Mouse (Mus musculus) C2C12 (cell line): ENCODE measurements around the gene Stip1.
A peak's percentile ranks its signal among the peaks of the same experiment; 100 is the strongest.

ENCODE experiments used
- CEBPB ChIP-seq: IDR thresholded peaks from one replicate; pipeline ENCODE4 v1.6.1; 2011; ENCODE audit warnings: low read depth, mild to moderate bottlenecking, control low read depth, moderate library complexity
- CTCF ChIP-seq: IDR thresholded peaks from one replicate; pipeline ENCODE4 v1.5.1; 2011; ENCODE audit not compliant: control insufficient read depth, insufficient read depth, insufficient read length

DNA sequence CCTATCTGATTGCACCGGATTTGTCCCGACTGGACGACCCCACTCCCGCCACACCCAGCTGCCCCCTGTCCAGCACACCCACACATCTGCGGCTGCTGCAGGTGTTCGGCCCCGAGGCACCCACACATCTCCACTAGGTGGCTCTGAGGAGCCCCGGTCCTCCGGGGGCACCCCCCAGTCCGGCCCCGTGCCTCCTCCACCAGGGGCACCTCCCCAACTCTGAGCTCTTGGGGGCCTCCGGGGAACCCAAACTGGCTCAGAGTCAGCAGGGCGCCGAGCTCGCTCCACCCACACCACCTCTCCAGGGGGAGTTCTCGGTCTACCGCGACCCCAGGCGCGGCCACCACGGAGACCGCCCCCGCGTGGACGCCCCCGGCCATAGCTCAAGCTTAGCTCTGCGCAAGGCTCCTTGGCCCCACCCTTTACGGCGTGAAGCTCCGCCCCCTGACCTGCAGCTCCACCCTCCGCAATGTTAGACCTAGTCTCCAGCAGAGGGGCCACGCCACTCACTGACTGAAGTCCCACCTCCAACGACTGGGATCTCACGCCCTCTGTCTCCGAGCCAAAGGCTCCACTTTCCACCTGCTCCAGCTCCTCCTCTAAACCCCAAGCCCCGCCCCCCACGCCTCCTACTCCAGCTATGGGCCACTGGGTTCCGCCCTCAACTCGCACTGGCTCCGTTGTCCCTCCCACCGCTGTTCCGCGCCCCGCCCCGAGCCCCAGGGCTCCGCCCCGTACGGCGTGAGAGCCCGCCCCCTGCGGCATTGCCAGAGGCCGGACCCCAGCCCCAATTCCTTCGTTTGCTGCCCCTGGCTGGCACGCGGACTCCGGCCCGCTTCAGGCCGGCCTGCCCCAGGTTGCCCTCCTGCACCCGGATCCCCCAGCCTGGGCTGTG lies 60.0 kb downstream of the Stip1 start:
- TF ChIP-seq CTCF = peak; percentile 83
- TF ChIP-seq CEBPB = no peak
